Mouse (Mus musculus) urinary bladder, postnatal 36 days (tissue): ENCODE data around the gene Lmf2.
A peak's percentile ranks its signal among the peaks of the same experiment; 100 is the strongest.

Experiments
- DNase-seq, 2 experiments: peaks; one replicate each; pipeline ENCODE4 v3.0.0; 2022; ENCODE audit warnings: low spot score in 2 of 2, mixed read lengths in 1 of 2

Lmf2 gene

GRCm38 (mm10) chr15:89372536-89372935, 17.1 kb upstream of the Lmf2 start:
- no peak for DNase-seq

- no peak for DNase-seq
Observed at GRCm38 (mm10) chr15:89372068-89372467, 16.6 kb upstream of the Lmf2 start.

GRCm38 (mm10) chr15:89365141-89365551, 9.7 kb upstream of the Lmf2 start:
- DNase-seq, result no peak

DNA sequence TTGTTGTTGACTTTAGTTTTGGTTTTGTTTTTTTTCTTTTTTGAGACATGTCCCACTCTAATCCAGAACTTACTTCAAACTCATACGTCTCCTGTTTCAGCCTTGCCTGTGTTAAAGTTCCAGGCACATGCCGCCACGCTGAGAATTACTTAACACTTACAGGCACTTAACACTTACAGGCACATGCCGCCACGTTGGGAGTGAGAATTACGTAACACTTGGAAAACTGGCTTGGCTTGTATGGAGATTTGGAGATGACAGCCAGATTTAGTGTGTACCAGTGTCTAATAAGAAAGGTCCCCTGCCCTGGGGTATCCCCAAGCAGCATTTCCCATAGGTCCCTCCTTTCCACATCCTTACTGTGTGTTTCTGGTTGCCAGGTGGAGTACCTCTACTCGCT, 7.6 kb upstream of the Lmf2 start:
- DNase-seq, result no peak

DNA sequence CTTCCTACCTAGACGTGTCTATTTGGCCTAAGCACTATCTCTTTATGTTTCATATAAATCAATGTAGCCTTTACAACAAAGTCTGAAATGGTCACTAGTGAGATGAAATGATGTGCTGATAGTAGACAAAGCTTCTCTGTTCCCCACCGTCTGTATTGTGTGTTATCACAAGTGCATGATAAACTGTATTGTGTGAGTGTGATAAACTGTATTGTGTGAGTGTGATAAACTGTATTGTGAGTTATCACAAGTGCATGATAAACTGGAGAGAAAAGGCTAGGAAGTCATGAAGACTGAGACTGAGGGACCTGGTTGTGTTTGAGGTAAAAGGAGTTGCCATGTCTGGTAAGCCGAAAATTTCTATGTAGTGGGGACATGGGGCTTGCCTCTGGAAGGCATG, 3.3 kb upstream of the Lmf2 start:
- DNase-seq, result no peak

DNA sequence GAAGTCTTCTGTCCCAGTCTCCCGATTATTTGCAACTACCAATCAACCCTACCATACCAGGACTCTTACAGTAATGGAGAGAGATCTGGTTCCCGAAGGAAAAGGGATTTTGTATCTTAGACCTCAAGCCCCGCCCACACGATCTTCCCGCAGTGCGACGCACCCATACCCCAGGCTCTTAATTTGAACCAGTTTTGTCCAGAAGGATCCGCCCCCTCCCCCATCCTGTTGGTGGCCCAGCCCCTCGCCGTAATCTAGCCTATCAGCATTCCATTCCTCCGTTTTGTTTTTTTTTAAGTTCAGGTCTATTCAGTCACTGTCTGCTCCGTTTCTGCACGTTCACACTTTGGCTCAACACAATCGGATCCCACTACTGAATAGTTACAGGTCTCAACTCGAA, 913 bp upstream of the Lmf2 start:
- DNase-seq, result peak; percentile 52 to 69

- DNase-seq, result no peak
Observed at GRCm38 (mm10) chr15:89354455-89354854, 1.0 kb downstream of the Lmf2 start.

- DNase-seq, result no peak
Observed at GRCm38 (mm10) chr15:89353837-89354236, 1.6 kb downstream of the Lmf2 start.

DNA sequence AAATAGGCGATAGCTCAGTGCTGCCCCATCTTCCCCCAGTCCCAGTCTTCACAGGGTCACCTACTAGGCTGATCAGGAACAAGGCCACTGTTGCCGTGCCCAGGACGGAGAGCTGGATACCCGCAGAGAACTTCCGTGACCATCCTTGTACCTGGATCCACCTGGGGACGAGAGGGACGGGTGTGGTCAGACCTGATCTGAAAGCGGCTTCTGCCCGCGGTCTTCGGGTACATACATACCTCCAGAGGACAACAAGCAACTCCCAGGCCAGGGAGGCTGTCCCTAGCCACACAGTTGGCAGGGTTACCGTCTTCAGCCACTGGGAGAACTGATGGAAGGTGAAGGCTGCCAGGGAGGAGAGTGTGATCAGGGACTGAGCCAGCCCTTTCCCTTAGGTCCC, 2.7 kb downstream of the Lmf2 start:
- no peak for DNase-seq

GRCm38 (mm10) chr15:89352054-89352453, 3.4 kb downstream of the Lmf2 start:
- DNase-seq, result no peak

DNA sequence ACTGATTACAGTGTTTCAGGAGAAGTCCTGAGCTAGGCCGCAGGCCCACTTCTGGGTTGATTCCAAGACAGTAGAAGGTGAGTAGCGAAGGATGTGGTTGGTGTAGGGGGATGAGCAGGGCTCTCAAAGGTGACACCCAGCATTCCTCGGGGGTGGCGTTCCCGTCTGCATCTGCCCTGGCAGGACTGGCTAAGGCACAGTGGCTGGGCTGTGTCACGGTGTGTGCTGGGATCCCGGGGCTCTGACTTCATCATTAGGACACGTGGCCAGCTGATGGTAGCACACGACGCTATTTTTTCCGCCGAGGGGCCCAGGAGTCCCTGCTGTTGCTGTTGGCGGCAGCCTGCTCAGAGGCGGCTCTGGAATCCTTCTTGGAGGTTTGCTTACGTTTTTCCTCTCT, 4.2 kb downstream of the Lmf2 start:
- DNase-seq, result no peak

- no peak for DNase-seq
Observed at GRCm38 (mm10) chr15:89350447-89350846, 5.0 kb downstream of the Lmf2 start.

GRCm38 (mm10) chr15:89343325-89343724, 12.1 kb downstream of the Lmf2 start:
- no peak for DNase-seq

DNA sequence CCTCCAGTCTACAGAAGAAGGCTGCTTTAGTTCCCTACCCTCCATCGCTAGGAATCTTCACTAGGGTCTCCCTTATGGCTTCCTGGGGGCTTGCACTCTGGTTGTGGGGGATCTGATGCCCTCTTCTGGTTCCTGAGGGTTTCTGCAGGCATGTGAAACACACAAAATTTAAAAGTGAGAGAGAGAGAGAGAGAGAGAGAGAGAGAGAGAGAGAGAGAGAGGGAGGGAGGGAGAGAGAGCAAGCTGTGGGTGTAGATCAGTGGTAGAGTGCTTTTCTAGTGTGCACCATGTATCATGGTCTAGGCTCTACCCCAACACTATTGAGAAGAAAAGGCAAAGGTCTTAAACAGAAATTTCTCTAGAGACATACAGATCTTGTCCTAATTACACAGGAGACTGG, 13.8 kb downstream of the Lmf2 start:
- DNase-seq, result no peak

DNA sequence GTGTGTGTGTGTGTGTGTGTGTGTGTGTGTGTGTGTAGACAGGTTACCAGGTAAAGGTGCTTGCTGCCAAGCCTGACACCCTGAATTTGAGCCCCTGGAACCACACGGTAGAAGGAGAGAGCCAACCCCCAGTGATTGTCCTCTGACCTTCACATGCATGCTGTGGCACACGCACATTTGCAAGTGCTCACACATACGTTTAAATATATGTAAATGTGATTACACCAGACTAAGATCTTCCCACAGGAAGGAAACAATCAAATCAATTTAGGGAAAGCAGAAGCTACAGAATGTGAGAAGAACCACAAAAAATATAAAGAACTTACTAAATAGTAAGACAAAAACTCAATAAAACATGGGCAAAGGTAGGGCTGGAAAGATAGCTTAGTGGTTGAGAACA, 15.3 kb downstream of the Lmf2 start:
- no peak for DNase-seq

DNA sequence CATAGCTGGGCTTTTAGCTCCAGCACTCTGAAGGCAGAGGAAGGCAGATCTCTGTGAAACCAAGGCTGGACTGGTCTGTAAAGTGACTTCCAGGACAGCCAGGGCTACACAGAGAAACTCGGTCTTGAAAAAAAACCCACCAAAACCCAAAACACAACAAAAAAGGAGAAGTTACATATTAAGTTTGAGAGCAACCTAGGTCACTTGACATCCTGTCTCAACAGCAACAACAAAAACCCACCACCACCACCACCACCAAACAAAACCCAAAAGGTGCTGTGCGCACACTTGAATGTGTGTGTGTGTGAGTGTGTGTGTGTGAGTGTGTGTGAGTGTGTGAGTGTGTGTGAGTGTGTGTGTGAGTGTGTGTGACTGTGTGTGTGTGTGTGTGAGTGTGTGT, 15.8 kb downstream of the Lmf2 start:
- DNase-seq, result no peak

GRCm38 (mm10) chr15:89336422-89336821, 19.0 kb downstream of the Lmf2 start:
- DNase-seq, result no peak

DNA sequence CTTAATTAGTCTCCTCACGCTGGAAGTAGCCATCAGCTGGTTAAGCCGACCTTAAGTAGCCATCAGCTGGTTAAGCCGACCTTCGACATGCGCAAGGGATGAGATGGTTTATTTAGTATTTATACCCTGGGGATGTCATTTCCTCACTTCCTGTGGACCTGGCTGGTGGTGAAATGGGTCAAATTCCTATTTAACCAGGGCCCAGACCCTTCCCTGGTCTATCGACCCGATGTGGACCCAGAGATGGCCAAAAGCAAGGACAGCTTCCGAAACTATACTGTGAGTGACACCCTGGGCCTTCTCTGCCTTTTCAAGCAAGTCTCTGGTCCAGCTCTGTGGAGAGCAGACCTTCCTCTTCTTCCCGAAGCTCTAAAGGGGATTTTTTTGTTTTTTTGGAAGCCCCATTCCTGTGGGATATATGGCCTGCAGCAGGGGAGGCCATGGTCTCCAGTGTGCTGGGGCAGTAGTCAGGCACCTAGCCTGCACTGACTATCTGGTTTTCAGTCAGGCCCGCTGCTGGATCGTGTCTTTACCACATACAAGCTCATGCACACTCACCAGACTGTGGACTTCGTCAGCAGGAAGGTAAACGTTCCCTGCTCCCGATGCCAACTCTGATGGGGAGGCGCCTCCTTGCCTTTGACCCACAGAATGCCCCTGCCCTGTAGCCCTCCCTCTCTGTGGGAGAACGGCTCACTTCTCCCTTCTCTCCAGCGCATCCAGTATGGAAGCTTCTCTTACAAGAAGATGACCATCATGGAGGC, 20.5 kb downstream of the Lmf2 start:
- DNase-seq, result no peak

GRCm38 (mm10) chr15:89334271-89334670, 21.2 kb downstream of the Lmf2 start, which contains the start of gene Miox:
Gene Miox (plus strand): TSS chr15:89334398.
- no peak for DNase-seq

DNA sequence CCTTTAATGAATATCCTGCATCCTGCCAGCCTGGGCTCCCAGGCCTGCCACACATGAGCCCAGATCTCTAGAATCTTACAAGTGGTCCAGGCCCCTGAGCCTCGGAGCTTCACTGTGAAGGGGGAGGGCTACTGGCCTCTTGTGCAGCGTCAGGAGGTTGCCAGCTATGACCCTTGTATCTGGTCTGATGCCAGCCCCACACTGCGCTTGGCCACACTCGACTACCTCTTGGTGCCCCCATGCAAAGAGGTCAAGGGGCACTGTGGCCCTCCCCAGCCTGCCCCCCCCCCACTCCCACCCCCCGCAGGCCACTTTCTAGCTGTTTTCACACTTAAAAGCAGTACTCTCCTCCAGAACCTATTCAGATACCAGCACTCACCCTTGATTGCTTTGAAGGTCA, 29.0 kb downstream of the Lmf2 start:
- DNase-seq, result no peak

GRCm38 (mm10) chr15:89323656-89324055, 31.8 kb downstream of the Lmf2 start:
- DNase-seq, result no peak

DNA sequence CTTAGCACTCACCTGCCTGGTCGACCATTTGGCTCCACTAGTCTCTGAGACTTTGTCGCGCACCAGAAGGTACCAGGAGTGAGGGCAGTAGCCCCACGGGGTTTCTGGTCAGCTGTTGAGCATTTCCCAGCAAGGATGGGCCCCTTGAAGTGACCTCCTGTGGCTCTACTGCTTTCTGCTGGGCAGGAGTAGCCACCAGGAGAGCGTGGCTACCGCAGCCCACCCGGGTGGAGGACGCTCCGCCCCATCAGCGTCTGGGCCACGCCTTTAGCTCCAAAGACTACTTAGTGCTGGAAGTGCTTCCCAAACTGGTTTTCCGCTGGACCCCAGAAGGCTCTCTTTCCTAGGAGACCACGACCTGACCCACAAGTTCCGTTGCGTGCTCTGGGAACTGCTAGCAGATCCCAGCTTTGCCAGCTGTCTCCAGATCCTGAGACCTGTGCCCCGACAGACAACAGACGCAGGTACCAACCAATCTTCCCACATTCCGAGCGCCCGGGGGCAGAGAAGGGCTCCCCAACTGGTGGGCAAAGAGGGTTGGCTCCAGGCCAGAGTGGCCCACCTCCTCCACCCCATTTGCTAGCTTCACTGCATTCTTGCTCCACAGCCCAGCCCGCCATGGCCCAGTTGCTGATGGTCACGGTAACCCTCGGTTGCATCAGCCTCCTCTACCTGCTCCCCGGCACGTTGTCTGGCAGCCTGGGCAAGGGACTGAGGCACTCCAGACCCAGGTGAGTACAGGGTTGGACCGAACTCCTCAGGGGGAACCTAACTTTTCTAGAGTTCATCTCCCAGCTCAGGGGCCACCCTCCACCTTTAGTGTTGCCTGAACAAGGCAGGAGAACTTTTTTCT, 32.6 kb downstream of the Lmf2 start, which contains the start of gene Adm2:
TSS of gene Adm2 (plus strand) at position 51 of the 853 bp plus-strand sequence.
- no peak for DNase-seq

DNA sequence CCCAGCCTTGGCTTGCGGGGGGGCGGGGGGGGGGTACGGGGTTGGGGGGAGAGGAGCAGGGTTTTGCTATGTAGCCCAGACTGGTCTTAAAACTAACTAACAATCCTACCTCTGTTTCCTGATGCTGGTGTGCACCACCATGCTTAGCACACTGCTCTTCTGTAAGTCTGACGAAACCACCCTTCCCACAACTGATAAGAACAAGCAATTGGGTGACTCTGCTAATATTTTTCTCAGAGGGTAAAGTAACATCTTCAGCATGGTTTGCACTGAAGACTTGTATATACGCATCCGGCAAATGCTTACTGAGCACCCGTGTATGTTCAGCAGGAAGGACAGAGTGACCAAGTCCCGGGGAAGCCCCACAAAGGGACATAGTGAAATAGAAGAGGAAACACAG, 34.2 kb downstream of the Lmf2 start:
- no peak for DNase-seq
